Mouse (Mus musculus) cerebellum, adult 2 months (tissue): ENCODE data around the gene Pde2a. TPM values are rescaled to one million over a fixed set of nuclear protein-coding genes. Genes with fewer than 3 reads are reported as not detected.
A peak's percentile ranks its signal among the peaks of the same experiment; 100 is the strongest.

Experiments
- DNase-seq, 2 experiments: peaks; one replicate each; pipeline ENCODE4 v3.0.0; 2021
- H3K27ac ChIP-seq: fragments of 200-500 bp; 2 replicates; pipeline ENCODE4 v1.5.1; 2012; ENCODE audit warnings: low read length, control low read depth, inconsistent platforms; ENCODE audit not compliant: insufficient read depth
- H3K27me3 ChIP-seq: fragments of 200-500 bp; 2 replicates; pipeline ENCODE4 v1.6.1; 2012; ENCODE audit warnings: inconsistent platforms, mild to moderate bottlenecking, low read length, moderate library complexity; ENCODE audit not compliant: control insufficient read depth, insufficient read depth
- H3K4me1 ChIP-seq: fragments of 200-500 bp; 2 replicates; pipeline ENCODE4 v1.6.1; 2011; ENCODE audit warnings: low read length; ENCODE audit not compliant: control insufficient read depth, insufficient read depth
- H3K4me3 ChIP-seq: fragments of 200-500 bp; replicated peaks from 2 replicates; pipeline ENCODE3; 2011; ENCODE audit warnings: mild to moderate bottlenecking, low read depth, low read length, control low read depth; ENCODE audit not compliant: insufficient read depth
- CTCF ChIP-seq: fragments of 200-500 bp; IDR thresholded peaks from 2 replicates; pipeline ENCODE4 v1.5.1; 2011; ENCODE audit warnings: low read depth, mild to moderate bottlenecking, control low read depth, low read length, moderate library complexity, borderline replicate concordance; ENCODE audit not compliant: insufficient read depth
- POLR2A ChIP-seq: fragments of 200-500 bp; IDR thresholded peaks from 2 replicates; pipeline ENCODE4 v1.6.1; 2011; ENCODE audit warnings: low read length, control low read depth, borderline replicate concordance; ENCODE audit not compliant: insufficient read depth
- WGBS: fragments of 180-500 bp; shearing (Covaris S2); methylation state at CpG from one replicate; pipeline ENCODE4 v1.1.7; 2018; 5-methylcytosine and 5-hydroxymethylcytosine counted together
- polyA plus RNA-seq: library from polyadenylated mRNA; depleted of rRNA; stranded (reverse); fragments of >200 nt; gene quantifications from 2 replicates; pipeline ENCODE4 v1.2.3, GENCODE M21; 2012

The Pde2a gene
- polyA plus RNA-seq, 1 experiment, result 26.6 TPM

DNA sequence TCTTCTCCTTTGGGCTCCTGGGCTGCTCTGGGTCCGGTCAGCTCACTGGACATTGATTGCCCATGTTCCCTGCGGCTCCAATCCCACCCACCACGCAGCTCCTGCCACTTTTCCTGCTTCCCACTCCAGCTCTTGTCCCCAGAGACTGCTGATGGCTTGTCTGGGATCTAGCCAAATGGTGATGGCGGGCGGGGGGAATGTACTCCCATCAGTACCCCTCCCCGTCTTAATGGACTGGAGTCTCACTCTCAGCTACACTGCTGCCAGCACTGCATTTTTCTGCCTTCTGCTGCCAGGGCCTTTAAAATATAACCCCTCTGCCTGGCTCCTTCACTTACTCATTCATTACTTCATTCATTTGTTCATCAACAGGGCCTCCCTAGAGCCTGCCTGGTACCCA lies 2.5 kb downstream of the Pde2a start:
- no peak for DNase-seq
- no peak for TF ChIP-seq POLR2A
- TF ChIP-seq CTCF, result no peak
- 33% methylated on average over 6 of the region's 6 CpGs for WGBS
- Histone ChIP-seq H3K4me1 (no peaks in the 10 kb centered on the region), H3K4me3 (no peak overlapping the region), H3K27ac (no peak overlapping the region), H3K27me3 (no peaks in the 10 kb centered on the region)

- TF ChIP-seq CTCF (no peak), POLR2A (no peak)
- no peak overlapping the region for H3K4me3 ChIP-seq
- H3K4me1 ChIP-seq, result no peaks in the 10 kb centered on the region
- no peaks in the 10 kb centered on the region for H3K27me3 ChIP-seq
- no peak overlapping the region for H3K27ac ChIP-seq
- no peak for DNase-seq
- 76% methylated on average over 8 of the region's 8 CpGs for WGBS
Measured at GRCm38 (mm10) chr7:101426692-101427091, 5.2 kb downstream of the Pde2a start.

- H3K27ac ChIP-seq, result no peak overlapping the region
- 23% methylated on average over 2 of the region's 2 CpGs for WGBS
- H3K4me3 ChIP-seq, result no peak overlapping the region
- no peak for DNase-seq
- no peaks in the 10 kb centered on the region for H3K27me3 ChIP-seq
- TF ChIP-seq POLR2A, result no peak
- peak; percentile 65 for TF ChIP-seq CTCF
- no peaks in the 10 kb centered on the region for H3K4me1 ChIP-seq
Measured at GRCm38 (mm10) chr7:101427736-101428135, 6.2 kb downstream of the Pde2a start.

- WGBS, result 55% methylated on average over 6 of the region's 6 CpGs
- H3K27me3 ChIP-seq, result no peaks in the 10 kb centered on the region
- TF ChIP-seq POLR2A, result no peak
- no peak for TF ChIP-seq CTCF
- no peak for DNase-seq
- no peak overlapping the region for H3K4me3 ChIP-seq
- H3K27ac ChIP-seq, result no peak overlapping the region
- no peaks in the 10 kb centered on the region for H3K4me1 ChIP-seq
Measured at GRCm38 (mm10) chr7:101435038-101435437, 13.5 kb downstream of the Pde2a start.

GRCm38 (mm10) chr7:101437876-101438275 lies 16.4 kb downstream of the Pde2a start:
- Histone ChIP-seq H3K4me1 (no peaks in the 10 kb centered on the region), H3K27me3 (no peaks in the 10 kb centered on the region), H3K4me3 (no peak overlapping the region), H3K27ac (no peak overlapping the region)
- DNase-seq, result no peak
- TF ChIP-seq CTCF (no peak), POLR2A (no peak)
- WGBS, result 61% methylated on average over 1 of the region's 1 CpGs

DNA sequence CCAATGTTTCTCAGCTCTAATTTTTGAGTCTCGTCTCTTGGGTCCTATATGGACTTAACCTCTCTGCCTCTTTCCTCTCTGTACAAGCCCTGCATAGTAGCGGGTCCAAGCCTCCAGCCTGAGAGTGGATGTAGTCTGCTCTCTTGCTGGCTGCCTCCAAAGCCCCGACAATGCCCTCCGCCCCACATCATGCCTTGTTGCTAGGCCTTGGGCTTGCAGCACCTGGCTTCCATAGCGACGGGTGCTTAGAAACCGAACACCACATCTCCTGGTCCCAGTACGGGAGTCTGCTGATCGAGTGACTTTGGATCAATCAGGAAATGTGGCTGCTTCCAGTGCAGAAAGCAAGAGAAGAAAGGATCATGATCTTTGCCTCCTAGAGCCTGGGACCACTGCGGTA lies 21.6 kb downstream of the Pde2a start:
- DNase-seq, result no peak

GRCm38 (mm10) chr7:101444211-101444610 lies 22.7 kb downstream of the Pde2a start:
- peak in 1 of 2 experiments; percentile 26 for DNase-seq
- Histone ChIP-seq H3K27ac (no peak overlapping the region), H3K27me3 (no peaks in the 10 kb centered on the region), H3K4me1 (peaks cover 5% of the 10 kb centered on the region), H3K4me3 (no peak overlapping the region)
- WGBS, result 16% methylated on average over 4 of the region's 4 CpGs
- TF ChIP-seq CTCF (no peak), POLR2A (no peak)

More for the DNA sequence above, 21.6 kb downstream of the Pde2a start:
- Histone ChIP-seq H3K27me3 (no peaks in the 10 kb centered on the region), H3K27ac (no peak overlapping the region), H3K4me3 (no peak overlapping the region), H3K4me1 (peaks cover 5% of the 10 kb centered on the region)
- TF ChIP-seq POLR2A (no peak), CTCF (no peak)
- WGBS, result 79% methylated on average over 10 of the region's 10 CpGs

DNA sequence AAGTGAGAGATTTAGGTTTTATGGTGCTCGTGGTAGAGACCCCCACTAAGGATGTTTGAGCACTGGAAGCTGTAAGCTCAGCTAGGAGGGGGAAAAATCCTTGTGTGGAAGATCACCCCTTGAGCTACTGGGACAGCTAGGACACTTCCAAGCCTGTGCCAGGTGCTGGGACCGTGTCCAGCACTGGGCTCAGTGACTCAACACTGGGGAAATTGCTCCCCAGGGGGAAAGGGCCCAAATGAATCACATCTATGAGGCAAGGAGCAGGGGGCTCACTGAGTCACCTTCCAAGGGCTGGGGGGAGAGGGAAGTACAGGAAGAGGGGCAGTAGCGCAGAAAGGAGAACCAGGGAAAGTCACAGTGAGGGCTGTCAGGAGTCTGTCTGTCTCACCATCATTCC lies 28.4 kb downstream of the Pde2a start:
- 6% methylated on average over 3 of the region's 3 CpGs for WGBS
- TF ChIP-seq POLR2A, result no peak
- no peak for TF ChIP-seq CTCF
- no peak overlapping the region for H3K4me3 ChIP-seq
- H3K27me3 ChIP-seq, result no peaks in the 10 kb centered on the region; the same call in 1 of the 2 replicates
- H3K4me1 ChIP-seq, result peaks cover 3% of the 10 kb centered on the region; the same call in 1 of the 2 replicates
- no peak overlapping the region for H3K27ac ChIP-seq
- DNase-seq, result no peak
